Mouse (Mus musculus) liver, postnatal 0 days (tissue): ENCODE data around the gene Ear1. TPM values are rescaled to one million over a fixed set of nuclear protein-coding genes. Genes with fewer than 3 reads are reported as not detected.

Experiments
- polyA plus RNA-seq: library from polyadenylated mRNA; unstranded; fragments of >200 nt; fragmentation: Nextera tagmentation; extraction: Ambion mirVana; gene quantifications from 2 replicates; pipeline ENCODE4 v1.2.1, GENCODE M21; 2015

Ear1 gene
- polyA plus RNA-seq, 1 experiment from 2014 or later = 5.0 TPM

Other genes starting within 250 kb of the Ear1 start
- gene Gm8165, start 198.3 kb downstream of the Ear1 start, polyA plus RNA-seq = not detected in 2 replicates
- gene Gm7324, start 177.7 kb downstream of the Ear1 start, polyA plus RNA-seq = 0.47 and 0.54 TPM in 2 replicates
- not detected in 2 replicates for gene Gm16506, start 148.0 kb downstream of the Ear1 start, polyA plus RNA-seq
- gene Gm6526, start 127.7 kb downstream of the Ear1 start, polyA plus RNA-seq = not detected in 2 replicates
- gene Gm8180, start 90.8 kb downstream of the Ear1 start, polyA plus RNA-seq = not detected in 2 replicates
- not detected in 2 replicates for gene Ear10, start 48.0 kb upstream of the Ear1 start, polyA plus RNA-seq
- 2.7 TPM in 2 replicates for gene Gm8113, start 49.9 kb upstream of the Ear1 start, polyA plus RNA-seq
- gene Ang5, start 81.6 kb upstream of the Ear1 start, polyA plus RNA-seq = not detected in 2 replicates
- not detected in 2 replicates for gene Ang6, start 126.8 kb upstream of the Ear1 start, polyA plus RNA-seq
- gene Ear2, start 227.1 kb upstream of the Ear1 start, polyA plus RNA-seq = 34.9 TPM in 2 replicates
- not detected in 2 replicates for gene Gm3327, start 248.3 kb upstream of the Ear1 start, polyA plus RNA-seq